ENCODE assay signal across 25 mouse cellular contexts in genomic region chr7:74313279-74314105, GRCm38 (mm10).
A peak's percentile ranks its signal among the peaks of the same experiment; 100 is the strongest.
DNase-seq lines count a peak whose midpoint lies in the region; ATAC-seq and TF ChIP-seq lines count a peak whose summit lies in the region.
"Had no signal": no experiment of that assay in that cellular context is flagged by ENCODE, and none has a peak within 500 bp of the region (broad histone marks: within the 10 kb centered on the region; RNA-seq: fewer than 3 reads in every experiment).

No protein-coding gene starts in this region.

- ATAC-seq in forebrain, embryonic 15.5 days (replicated peaks): 0 out of 2 replicates have a peak, but pooled peaks have one; percentile 42
- no peak for ATAC-seq in forebrain, embryonic 11.5 days (replicated peaks; ENCODE audit: low FRiP score)
- ATAC-seq in limb, embryonic 12.5 days (ENCODE audit: insufficient number of reproducible peaks, insufficient read depth, low FRiP score, low TSS enrichment, low read depth): peak; percentile 63; the same call in 1 of the 2 replicates
- ATAC-seq in hindbrain, postnatal 0 days: no peak; the same call in 1 of the 2 replicates
- 0 out of 2 replicates have a peak, but pooled peaks have one; percentile 48 for ATAC-seq in midbrain, embryonic 16.5 days
- ATAC-seq: Patski had no signal

- no peak for DNase-seq in forebrain, embryonic 11.5 days (ENCODE audit: low spot score)
- no peak for DNase-seq in limb, embryonic 10.5 days (ENCODE audit: low spot score)
- DNase-seq in hindbrain, postnatal 0 days (ENCODE audit: low spot score): peak; percentile 48
- DNase-seq in layer of hippocampus, postnatal 14 days (ENCODE audit: low spot score in 2 of 2): no peak
- no peak for DNase-seq in heart, postnatal 25 days (ENCODE audit: low spot score)
- DNase-seq: adrenal gland, adult 2 months; B cell, adult 2 months; cerebellum, adult 11-12 months; gastrocnemius, postnatal 10 days; heart, adult 18-20 months; heart, postnatal 10 days; kidney, adult 2 months; layer of hippocampus, adult 9-11 months; lung, adult 18-20 months; lung, postnatal 10 days had no signal

- no peak for TF ChIP-seq CTCF in hindbrain, postnatal 0 days (IDR thresholded peaks at IDR 0.05; ENCODE audit: low read depth)

- H3K27me3 ChIP-seq in forebrain, embryonic 15.5 days: no peaks in the 10 kb centered on the region
- H3K27me3 ChIP-seq in forebrain, embryonic 11.5 days (ENCODE audit: control insufficient read depth, insufficient read depth, low read length): no peaks in the 10 kb centered on the region
- no peaks in the 10 kb centered on the region for H3K27me3 ChIP-seq in limb, embryonic 12.5 days
- no peaks in the 10 kb centered on the region for H3K27me3 ChIP-seq in limb, embryonic 10.5 days (ENCODE audit: low read depth, poor library complexity, severe bottlenecking)
- no peaks in the 10 kb centered on the region for H3K27me3 ChIP-seq in hindbrain, postnatal 0 days (ENCODE audit: insufficient read depth, low read length)
- no peaks in the 10 kb centered on the region for H3K27me3 ChIP-seq in midbrain, embryonic 16.5 days (ENCODE audit: control insufficient read depth, insufficient read depth, low read depth, low read length)
- H3K27me3 ChIP-seq: embryonic facial prominence, embryonic 13.5 days; heart, embryonic 12.5 days; Patski had no signal

- H3K4me3 ChIP-seq in forebrain, embryonic 15.5 days: no peak overlapping the region
- no peak overlapping the region for H3K4me3 ChIP-seq in forebrain, embryonic 11.5 days (ENCODE audit: low read depth, low read length)
- H3K4me3 ChIP-seq in limb, embryonic 12.5 days (replicated peaks): no peak overlapping the region
- no peak overlapping the region for H3K4me3 ChIP-seq in limb, embryonic 10.5 days
- no peak overlapping the region for H3K4me3 ChIP-seq in hindbrain, postnatal 0 days (ENCODE audit: low read length)
- H3K4me3 ChIP-seq in midbrain, embryonic 16.5 days (ENCODE audit: low read depth, low read length): no peak overlapping the region
- H3K4me3 ChIP-seq: embryonic facial prominence, embryonic 13.5 days; heart, embryonic 12.5 days; left cerebral cortex, adult 2 months had no signal

- WGBS in forebrain, embryonic 15.5 days: 70% methylated on average over 6 of the region's 6 CpGs
- 93% methylated on average over 6 of the region's 6 CpGs for WGBS in forebrain, embryonic 11.5 days
- WGBS in limb, embryonic 12.5 days: 73% methylated on average over 6 of the region's 6 CpGs
- WGBS in limb, embryonic 10.5 days: 91% methylated on average over 6 of the region's 6 CpGs
- WGBS in hindbrain, postnatal 0 days: 47% methylated on average over 6 of the region's 6 CpGs
- 64% methylated on average over 6 of the region's 6 CpGs for WGBS in midbrain, embryonic 16.5 days

- H3K4me1 ChIP-seq in forebrain, embryonic 15.5 days: peaks cover 20% of the 10 kb centered on the region
- no peaks in the 10 kb centered on the region for H3K4me1 ChIP-seq in forebrain, embryonic 11.5 days (replicated peaks; ENCODE audit: control insufficient read depth, insufficient read depth, low read length)
- peaks cover 10% of the 10 kb centered on the region for H3K4me1 ChIP-seq in limb, embryonic 12.5 days (replicated peaks)
- no peaks in the 10 kb centered on the region for H3K4me1 ChIP-seq in limb, embryonic 10.5 days
- 0 out of 2 replicates have a peak, but pooled peaks cover 8% of the 10 kb centered on the region for H3K4me1 ChIP-seq in hindbrain, postnatal 0 days (ENCODE audit: insufficient read depth, low read length)
- H3K4me1 ChIP-seq in midbrain, embryonic 16.5 days (ENCODE audit: control insufficient read depth, insufficient read depth, low read length): peaks cover 13% of the 10 kb centered on the region
- H3K4me1 ChIP-seq: heart, embryonic 12.5 days had no signal

- H3K9me3 ChIP-seq in forebrain, embryonic 15.5 days: no peaks in the 10 kb centered on the region
- H3K9me3 ChIP-seq in forebrain, embryonic 11.5 days (ENCODE audit: control insufficient read depth, low read length): no peaks in the 10 kb centered on the region
- no peaks in the 10 kb centered on the region for H3K9me3 ChIP-seq in limb, embryonic 12.5 days
- H3K9me3 ChIP-seq in limb, embryonic 10.5 days (replicated peaks): no peaks in the 10 kb centered on the region
- no peaks in the 10 kb centered on the region for H3K9me3 ChIP-seq in hindbrain, postnatal 0 days (ENCODE audit: low read length)
- no peaks in the 10 kb centered on the region for H3K9me3 ChIP-seq in midbrain, embryonic 16.5 days (replicated peaks; ENCODE audit: control insufficient read depth, low read length, poor library complexity, severe bottlenecking)
- H3K9me3 ChIP-seq: embryonic facial prominence, embryonic 13.5 days; heart, embryonic 12.5 days had no signal

- no peak overlapping the region for H3K4me2 ChIP-seq in forebrain, embryonic 15.5 days (replicated peaks)
- no peak overlapping the region for H3K4me2 ChIP-seq in forebrain, embryonic 11.5 days (ENCODE audit: low read depth, low read length, severe bottlenecking)
- H3K4me2 ChIP-seq in limb, embryonic 12.5 days: no peak overlapping the region
- H3K4me2 ChIP-seq in hindbrain, postnatal 0 days (ENCODE audit: low read depth, low read length): no peak overlapping the region
- H3K4me2 ChIP-seq in midbrain, embryonic 16.5 days (ENCODE audit: low read length): no peak overlapping the region
- H3K4me2 ChIP-seq: embryonic facial prominence, embryonic 13.5 days; heart, embryonic 12.5 days; liver, embryonic 11.5 days had no signal

- H3K27ac ChIP-seq in forebrain, embryonic 15.5 days (replicated peaks): no peak overlapping the region
- H3K27ac ChIP-seq in forebrain, embryonic 11.5 days (ENCODE audit: low read depth, low read length): no peak overlapping the region
- H3K27ac ChIP-seq in limb, embryonic 12.5 days: peak overlapping the region; percentile 60
- H3K27ac ChIP-seq in limb, embryonic 10.5 days: no peak overlapping the region
- peak overlapping the region; percentile 26; the same call in 1 of the 2 replicates for H3K27ac ChIP-seq in hindbrain, postnatal 0 days
- 0 out of 2 replicates have a peak overlapping the region, but pooled peaks have one; percentile 41 for H3K27ac ChIP-seq in midbrain, embryonic 16.5 days (ENCODE audit: low read length)
- H3K27ac ChIP-seq: embryonic facial prominence, embryonic 13.5 days; kidney, postnatal 0 days; left cerebral cortex, adult 2 months had no signal

- H3K36me3 ChIP-seq in forebrain, embryonic 15.5 days: no peaks in the 10 kb centered on the region
- H3K36me3 ChIP-seq in forebrain, embryonic 11.5 days (ENCODE audit: control insufficient read depth, insufficient read depth, low read length): no peaks in the 10 kb centered on the region
- no peaks in the 10 kb centered on the region for H3K36me3 ChIP-seq in limb, embryonic 12.5 days
- H3K36me3 ChIP-seq in limb, embryonic 10.5 days: no peaks in the 10 kb centered on the region
- H3K36me3 ChIP-seq in hindbrain, postnatal 0 days (ENCODE audit: insufficient read depth, low read length): no peaks in the 10 kb centered on the region
- H3K36me3 ChIP-seq in midbrain, embryonic 16.5 days (ENCODE audit: control insufficient read depth, insufficient read depth, low read length): no peaks in the 10 kb centered on the region; the same call in 1 of the 2 replicates
- H3K36me3 ChIP-seq: embryonic facial prominence, embryonic 13.5 days; G1E had no signal

- intact Hi-C loops in heart, postnatal 25 days (cut with DNase I): no loop called here

- H3K9ac ChIP-seq in forebrain, embryonic 15.5 days (replicated peaks): no peak overlapping the region
- H3K9ac ChIP-seq in forebrain, embryonic 11.5 days (ENCODE audit: low read length): no peak overlapping the region
- no peak overlapping the region for H3K9ac ChIP-seq in limb, embryonic 12.5 days (replicated peaks)
- no peak overlapping the region for H3K9ac ChIP-seq in hindbrain, postnatal 0 days (replicated peaks; ENCODE audit: low read length)
- H3K9ac ChIP-seq in midbrain, embryonic 16.5 days (ENCODE audit: low read depth, low read length): no peak overlapping the region
- H3K9ac ChIP-seq: embryonic facial prominence, embryonic 13.5 days; heart, embryonic 12.5 days had no signal

Comparison
In these comparisons a context has a peak if more than half of its experiments do, and no peak if none do; other contexts are left out.
1. ATAC-seq: peak in forebrain, embryonic 15.5 days (single experiment), limb, embryonic 12.5 days (single experiment) and midbrain, embryonic 16.5 days (single experiment); none in forebrain, embryonic 11.5 days (single experiment) and hindbrain, postnatal 0 days (single experiment).
2. H3K27ac ChIP-seq: peak in limb, embryonic 12.5 days (single experiment), hindbrain, postnatal 0 days (single experiment) and midbrain, embryonic 16.5 days (single experiment); none in forebrain, embryonic 15.5 days (single experiment), forebrain, embryonic 11.5 days (single experiment) and limb, embryonic 10.5 days (single experiment).